Mouse (Mus musculus) embryo, embryonic 10 days (tissue): ENCODE results near the gene Ankra2.

Experiments used
- DNase-seq: peaks from one replicate; pipeline ENCODE4 v3.0.0-alpha.2; 2015; ENCODE audit warnings: low spot score

Ankra2 gene

GRCm38 (mm10) chr13:98262636-98263457 is at the start of gene Ankra2, which contains the start of gene Utp15:
TSS of gene Ankra2 (plus strand) at chr13:98263074.
TSS of gene Utp15 (minus strand) at chr13:98263041.
- DNase-seq = peak; percentile 100

- peak; percentile 67 for DNase-seq
These were observed 40.0 kb upstream of the Ankra2 start for GRCm38 (mm10) chr13:98222848-98223247.

- DNase-seq = no peak
These were observed 36.6 kb upstream of the Ankra2 start for GRCm38 (mm10) chr13:98226225-98226624.

- peak; percentile 25 for DNase-seq
These were observed 32.4 kb upstream of the Ankra2 start for GRCm38 (mm10) chr13:98230511-98230910.

- no peak for DNase-seq
These were observed 27.4 kb upstream of the Ankra2 start for GRCm38 (mm10) chr13:98235451-98235850.

- peak; percentile 83 for DNase-seq
These were observed 22.8 kb upstream of the Ankra2 start for GRCm38 (mm10) chr13:98239978-98240641.

GRCm38 (mm10) chr13:98241531-98242282 is 21.2 kb upstream of the Ankra2 start:
- no peak for DNase-seq

GRCm38 (mm10) chr13:98244571-98245350 is 18.1 kb upstream of the Ankra2 start:
- DNase-seq = no peak

- no peak for DNase-seq
These were observed 17.5 kb upstream of the Ankra2 start for GRCm38 (mm10) chr13:98245386-98245785.

- no peak for DNase-seq
These were observed 13.3 kb upstream of the Ankra2 start for GRCm38 (mm10) chr13:98249594-98249993.

- peak; percentile 5 for DNase-seq
These were observed 8.0 kb upstream of the Ankra2 start for GRCm38 (mm10) chr13:98254921-98255320.

- DNase-seq = peak; percentile 6
These were observed 649 bp downstream of the Ankra2 start for GRCm38 (mm10) chr13:98263458-98263987.

- peak; percentile 11 for DNase-seq
These were observed 1.2 kb downstream of the Ankra2 start for GRCm38 (mm10) chr13:98264111-98264510.

- DNase-seq = no peak
These were observed 11.1 kb downstream of the Ankra2 start for GRCm38 (mm10) chr13:98274023-98274422.

- DNase-seq = no peak
These were observed 12.8 kb downstream of the Ankra2 start for GRCm38 (mm10) chr13:98275646-98276045.

- DNase-seq = no peak
These were observed 13.4 kb downstream of the Ankra2 start for GRCm38 (mm10) chr13:98276253-98276652.

GRCm38 (mm10) chr13:98277501-98277900 is 14.6 kb downstream of the Ankra2 start:
- DNase-seq = no peak

GRCm38 (mm10) chr13:98279686-98280085 is 16.8 kb downstream of the Ankra2 start, which contains the start of gene Gm21976:
TSS of gene Gm21976 (plus strand) at chr13:98279887.
- no peak for DNase-seq

GRCm38 (mm10) chr13:98280990-98281650 is 18.2 kb downstream of the Ankra2 start:
- no peak for DNase-seq

GRCm38 (mm10) chr13:98290719-98291118 is 27.8 kb downstream of the Ankra2 start:
- DNase-seq = no peak

GRCm38 (mm10) chr13:98291712-98292111 is 28.8 kb downstream of the Ankra2 start:
- DNase-seq = no peak
